Mouse (Mus musculus) urinary bladder, postnatal 4 days (tissue): ENCODE results near the gene Tssc4.

Experiments used
- DNase-seq, 2 experiments: peaks; one replicate each; pipeline ENCODE4 v3.0.0; 2021 to 2022; ENCODE audit warnings: low spot score in 2 of 2

Tssc4 gene

DNA sequence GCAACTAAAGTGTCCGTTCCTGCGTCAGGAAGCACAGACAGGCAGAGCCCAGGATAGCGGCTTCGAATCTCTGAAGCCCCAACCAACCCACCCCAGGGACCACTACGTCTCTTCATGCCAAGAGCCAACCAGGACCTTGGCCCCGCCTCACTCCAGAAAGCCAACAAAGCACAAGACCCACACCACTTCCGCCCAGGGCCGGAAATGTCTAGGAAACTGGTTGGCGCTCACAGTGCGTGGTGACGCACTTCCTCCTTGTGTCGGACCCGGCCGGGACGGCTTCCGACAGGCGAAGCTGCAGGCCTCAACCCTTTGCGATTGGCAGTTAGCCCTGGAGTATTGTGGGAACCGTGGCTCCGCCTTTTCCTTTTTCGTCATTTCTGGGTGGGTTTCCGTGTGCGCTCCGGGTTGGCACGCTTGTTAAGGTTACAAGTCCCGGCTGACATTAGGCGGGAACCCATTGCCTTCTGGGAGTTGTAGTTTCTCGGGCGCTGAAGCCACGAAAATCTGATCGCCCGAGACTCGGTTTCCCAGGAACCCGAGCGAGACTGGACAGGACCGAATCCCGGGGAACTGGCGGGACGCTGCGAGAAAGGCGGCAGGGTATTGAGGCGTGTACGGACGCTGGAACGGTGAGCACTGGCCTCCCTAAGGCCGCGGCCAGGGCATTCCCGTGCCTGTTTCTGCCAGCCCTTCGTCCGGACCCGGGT, at the start of gene Tssc4:
Gene Tssc4 (plus strand): TSS at position 368 of the 710 bp plus-strand sequence.
- peak; percentile 96 to 98 for DNase-seq

DNA sequence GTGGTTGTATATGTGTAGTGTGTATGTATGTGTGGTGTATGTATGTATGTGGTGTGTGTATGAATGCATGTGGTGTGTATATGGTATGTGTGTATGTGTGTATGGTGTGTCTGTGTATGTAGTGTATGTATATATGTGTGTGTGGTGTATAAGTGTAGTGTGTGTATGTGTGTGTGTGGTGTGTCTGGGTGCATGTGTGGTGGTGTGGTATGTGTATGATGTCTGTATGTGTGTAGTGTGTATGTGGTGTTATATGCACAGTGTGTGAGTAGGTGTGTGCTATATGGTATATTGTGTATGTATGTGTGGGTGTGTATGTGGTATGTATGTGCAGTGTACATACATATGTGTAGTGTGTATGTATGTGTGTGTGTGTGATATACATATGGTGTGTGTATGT, 49.0 kb upstream of the Tssc4 start:
- DNase-seq: no peak

DNA sequence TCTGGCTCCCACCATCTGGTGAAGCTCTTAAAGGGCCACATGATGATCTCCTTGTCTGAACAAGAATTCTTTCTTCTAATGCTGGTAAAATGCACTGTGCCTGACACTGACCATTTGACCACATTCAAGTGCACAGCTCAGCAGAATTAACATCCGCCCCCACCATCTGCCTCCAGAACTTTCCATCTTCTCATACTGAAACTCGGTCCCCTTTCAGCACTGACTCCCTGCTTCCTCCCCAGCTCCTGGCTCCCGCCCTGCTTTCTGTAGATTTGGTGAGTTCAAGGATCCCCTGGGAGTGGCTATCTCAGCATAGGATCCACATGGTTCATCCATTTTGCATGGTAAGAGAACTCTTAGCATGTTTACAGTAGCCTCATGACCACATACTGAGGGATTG, 48.3 kb upstream of the Tssc4 start:
- DNase-seq: no peak

DNA sequence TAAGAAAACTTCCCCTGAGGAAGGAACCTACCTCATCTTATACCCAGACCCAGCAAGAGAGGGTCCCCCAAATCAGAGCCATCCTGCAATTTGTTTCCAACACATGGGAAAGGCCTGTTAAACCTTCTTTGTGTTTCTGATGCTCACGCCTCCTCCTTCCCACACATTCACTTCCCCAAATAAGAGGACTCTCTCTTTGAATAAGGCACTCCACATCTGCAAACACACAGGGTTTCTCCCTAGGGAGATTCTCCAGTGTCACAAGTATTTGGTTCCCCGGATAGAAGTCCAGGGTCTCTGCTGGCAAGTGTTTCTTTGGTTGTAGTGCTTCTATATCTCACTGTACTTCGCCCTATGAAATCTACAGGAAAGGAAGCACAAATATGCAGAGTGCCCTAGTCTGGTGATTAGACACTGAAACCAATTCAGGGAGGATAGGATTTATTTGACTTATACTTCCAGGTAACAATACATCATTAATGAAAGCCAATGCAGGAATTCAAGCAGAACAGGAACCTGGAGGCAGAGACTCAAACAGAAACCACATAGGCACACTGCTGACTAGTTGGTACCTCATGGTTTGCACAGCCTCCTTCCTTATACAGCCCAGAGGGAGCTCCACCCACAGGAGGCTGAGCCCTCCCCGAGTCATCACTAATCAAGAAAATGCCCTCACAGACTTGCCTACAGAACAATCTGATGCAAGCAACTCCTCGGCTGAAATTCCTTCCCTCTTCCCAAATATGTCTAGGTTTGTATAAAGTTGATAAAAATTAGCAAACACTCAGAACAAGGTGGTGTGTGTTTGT, 47.5 kb upstream of the Tssc4 start:
- no peak for DNase-seq

DNA sequence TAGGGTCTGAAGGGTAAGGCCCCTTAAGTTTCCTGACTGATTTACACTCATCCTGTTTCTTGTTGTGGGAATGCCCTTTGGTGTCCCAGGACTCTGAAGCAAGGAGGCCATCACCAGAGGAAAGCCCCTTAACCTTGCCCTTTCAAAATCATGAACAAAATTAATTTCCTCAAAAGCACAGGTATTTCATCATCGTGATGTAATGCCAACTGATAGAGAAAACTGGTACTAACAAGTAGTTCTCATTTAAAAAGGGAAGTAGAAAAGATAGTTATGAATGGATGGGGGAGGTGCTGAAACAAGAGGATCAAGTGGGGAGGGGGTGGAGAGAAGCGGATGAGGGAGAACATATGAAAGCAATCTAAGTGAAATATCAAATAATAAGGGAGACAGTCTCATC, 45.5 kb upstream of the Tssc4 start:
- DNase-seq: no peak

DNA sequence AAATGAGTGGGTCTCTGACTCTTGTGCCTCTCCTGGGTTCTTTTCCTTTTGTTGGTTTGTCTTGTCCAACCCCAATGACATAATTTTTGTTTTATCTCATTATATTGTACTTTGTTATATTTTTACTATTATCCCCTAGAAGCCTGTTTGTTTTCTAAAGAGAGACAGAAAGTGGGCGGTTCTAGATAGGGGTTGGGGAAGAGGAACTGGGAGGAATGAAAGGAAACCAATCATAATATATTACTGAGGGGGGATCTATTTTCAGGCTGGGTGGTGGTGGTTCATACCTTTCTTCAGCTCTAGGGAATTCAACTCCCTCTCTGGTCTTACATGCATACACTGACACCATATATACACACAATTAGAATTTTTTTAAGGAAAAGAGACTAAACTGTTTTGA, 44.8 kb upstream of the Tssc4 start:
- no peak for DNase-seq

DNA sequence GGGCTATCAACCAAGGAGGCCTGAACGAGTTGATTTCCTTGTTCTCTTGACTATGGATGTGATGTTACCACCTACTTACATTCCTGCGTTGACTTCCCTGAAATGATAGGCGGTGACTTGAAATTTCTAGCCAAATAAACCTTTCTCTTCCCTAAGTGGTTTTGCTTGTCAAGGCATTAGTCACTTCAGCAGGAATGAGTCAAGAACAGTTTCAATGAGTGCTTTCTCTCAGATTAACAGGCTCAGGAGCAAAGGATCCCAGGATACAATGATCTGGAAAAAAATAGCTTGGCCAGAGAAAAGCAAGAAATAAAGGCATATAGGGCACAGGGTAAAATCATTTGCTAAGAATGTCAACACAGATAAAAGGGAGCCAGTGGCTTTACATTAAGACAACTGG, 43.6 kb upstream of the Tssc4 start:
- DNase-seq: no peak

DNA sequence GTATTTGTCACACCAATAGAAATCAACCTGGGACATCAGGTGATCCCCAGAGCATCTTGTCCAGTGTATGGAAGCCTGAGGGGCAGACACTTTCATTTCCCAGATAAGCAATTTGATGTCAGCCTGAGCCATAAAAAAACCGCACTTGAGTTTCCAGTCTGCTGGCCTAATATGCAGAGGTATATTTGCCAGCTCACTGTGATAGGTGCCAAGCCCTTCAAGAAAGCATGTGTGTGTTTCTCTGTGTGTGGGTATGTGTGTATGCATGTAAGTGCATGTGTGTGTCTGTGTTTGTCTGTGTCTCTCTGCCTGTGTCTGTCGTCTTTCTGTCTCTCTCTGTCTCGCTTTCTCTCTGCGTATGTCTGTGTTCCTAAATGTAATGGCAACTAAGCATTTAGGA, 41.9 kb upstream of the Tssc4 start:
- no peak for DNase-seq

DNA sequence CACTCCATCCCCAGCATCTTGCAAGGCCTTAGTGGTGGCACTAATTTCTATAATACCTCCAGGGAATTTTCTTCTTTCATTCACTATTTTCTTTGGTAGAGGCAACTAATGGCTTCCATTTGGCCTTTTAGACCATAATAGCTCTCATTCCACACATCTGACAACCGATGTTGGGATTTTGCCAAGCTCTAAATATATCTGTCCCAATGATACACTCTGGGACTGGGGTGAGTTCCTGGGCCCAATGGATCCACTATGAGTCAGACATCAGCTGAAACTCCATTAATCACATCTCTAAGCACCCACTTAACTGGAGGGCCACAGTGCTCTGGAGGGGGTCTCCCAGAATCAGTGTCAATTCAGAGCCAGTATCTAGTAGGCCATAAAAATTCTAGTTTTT, 37.2 kb upstream of the Tssc4 start:
- DNase-seq: no peak

DNA sequence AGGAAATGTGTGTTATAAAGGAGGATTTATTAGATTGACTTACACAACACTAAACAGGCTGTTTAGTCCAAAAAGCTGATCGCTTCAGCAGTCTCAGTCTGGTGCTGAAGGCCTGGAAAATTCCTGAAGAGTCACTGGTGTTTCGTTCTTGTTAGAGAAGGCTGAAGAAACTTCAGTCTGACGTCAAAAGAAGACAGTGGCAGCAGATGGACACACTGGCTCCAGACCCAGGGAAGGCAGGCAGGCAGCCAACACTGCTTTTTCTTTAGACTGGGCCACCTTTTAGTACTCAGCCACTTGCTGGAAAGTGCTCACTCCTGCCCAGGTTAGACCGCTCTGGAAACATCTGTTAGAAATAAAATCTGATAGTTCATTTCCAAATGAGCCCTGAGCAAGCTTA, 35.5 kb upstream of the Tssc4 start:
- DNase-seq: no peak

DNA sequence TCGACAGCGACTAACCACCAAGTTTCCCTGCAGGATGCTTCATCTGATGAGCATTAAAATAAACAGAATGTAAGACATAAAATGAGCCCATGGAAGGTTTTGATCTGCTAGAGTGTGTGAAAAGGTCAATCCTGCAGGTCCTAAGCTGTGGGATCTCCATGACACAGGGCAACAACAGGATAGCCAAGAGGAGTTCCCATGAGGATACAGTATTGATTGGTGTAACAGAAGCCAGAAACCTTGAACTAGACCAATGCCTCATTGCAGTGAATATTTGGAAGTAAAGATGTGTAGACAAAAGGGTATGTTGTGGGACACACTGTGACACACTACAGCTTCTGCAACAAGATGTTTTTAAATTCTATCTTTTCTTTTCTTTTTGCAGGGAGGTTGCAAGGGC, 34.9 kb upstream of the Tssc4 start:
- no peak for DNase-seq

DNA sequence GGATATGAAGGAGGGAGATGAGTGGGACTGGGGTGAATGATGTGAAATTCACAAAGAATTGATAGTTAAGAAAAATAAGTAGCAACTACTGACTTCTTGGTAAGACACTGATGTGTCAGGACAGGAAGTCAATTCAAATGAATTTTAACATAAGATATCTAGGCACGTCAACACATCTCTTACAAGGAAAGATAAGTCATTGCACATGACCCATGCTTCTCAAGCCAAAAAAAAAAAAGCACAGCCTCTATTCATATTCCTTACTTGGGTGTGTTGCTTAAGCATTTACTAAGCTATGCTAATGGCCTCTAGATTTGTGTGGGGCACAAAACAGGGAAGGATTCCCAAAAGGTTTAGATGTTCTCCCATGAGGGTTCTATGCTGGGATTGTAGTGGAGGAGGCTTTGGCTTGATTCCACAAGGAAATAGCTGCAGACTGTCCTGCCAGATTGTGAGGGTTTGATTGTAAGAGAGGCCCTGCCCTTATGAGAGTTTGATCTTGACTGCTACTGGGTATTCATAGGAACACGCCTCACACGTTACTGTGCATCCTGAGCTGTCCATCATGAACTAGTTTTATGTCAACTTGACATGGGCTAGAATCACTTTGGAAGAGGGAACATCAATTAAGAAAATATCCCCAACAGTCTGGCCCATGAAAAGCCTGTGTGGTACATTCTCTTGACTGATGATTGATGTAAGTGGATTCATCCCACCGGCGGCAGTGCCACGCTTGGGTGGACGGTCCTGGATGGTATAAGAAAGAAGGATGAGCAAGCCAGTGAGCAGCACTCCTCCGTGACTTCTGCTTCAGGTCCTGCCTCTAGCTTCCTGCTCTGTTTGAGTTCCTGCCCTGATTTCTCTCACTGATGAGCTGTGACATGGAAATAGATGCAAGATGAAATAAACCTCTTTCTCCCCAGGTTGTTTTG, 34.3 kb upstream of the Tssc4 start:
- DNase-seq: no peak

DNA sequence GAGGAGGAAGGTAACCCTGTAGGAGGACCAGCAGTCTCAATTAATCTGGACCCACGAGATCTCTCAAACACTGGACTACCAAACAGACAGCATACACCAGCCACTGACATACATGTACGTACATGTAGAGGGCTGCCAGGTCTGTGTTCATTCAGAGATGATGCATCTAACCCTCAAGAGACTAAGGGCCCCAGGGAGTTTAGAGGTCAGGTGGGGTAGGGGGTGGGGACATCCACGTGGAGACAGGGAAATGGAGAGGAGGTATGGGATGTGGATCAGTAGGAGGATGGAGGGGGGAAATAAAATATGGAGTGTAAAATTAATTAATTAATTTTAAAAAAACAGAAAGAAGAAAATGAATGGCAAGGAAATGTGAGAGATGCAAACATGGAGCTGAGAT, 32.3 kb upstream of the Tssc4 start:
- DNase-seq: no peak

DNA sequence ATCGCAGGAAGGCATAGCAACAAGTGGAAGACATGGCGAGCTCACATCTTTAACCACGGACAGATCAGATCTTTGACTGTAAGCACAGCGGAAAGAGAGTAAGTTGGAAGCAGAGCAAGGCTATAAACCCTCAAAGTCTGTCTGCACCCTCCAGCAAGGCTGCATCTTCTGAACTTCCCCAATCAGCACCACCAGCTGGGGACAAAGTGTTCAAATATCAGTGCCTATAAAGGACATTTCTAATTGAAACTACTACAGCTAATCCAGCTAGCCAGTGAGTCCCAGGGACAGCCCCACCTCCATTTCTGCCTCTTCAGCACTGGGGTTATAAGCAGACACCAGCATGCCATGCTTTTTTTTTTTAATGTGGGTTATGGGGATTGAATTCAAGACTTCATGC, 31.7 kb upstream of the Tssc4 start:
- DNase-seq: no peak

DNA sequence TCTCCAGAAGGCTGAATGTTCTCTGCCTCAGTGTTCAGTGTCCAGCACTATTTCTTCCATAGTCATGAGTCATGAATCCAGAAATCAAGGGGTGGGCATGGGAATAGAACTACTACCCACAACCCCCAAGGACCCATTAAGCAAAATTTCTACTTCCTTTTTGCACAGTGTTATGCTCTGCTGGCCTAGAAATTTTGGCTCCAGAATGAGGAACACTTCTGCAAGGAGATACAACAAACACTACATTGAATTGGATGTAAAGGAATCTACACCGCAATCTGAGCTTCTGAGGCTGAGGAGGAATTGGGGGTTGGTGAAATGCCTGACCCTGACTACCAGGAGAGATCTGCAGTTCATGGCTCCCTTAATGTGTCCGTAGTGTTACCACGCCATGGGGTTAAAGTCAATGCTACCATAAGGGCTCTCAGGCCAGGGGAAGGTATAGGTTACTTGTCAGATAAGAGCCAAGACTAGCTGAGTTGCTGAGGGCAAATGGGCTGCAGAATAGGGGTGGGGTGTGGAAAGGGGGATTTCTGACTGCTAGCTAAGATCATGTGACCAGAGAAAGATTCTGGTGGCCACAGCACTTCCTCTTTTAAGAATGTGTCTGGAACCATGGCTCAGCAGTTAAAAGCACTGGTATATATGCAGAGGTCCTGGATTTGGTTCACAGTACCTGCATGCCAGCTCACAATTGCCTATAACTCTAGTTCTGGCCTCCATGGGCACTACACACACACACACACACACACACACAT, 30.7 kb upstream of the Tssc4 start:
- no peak for DNase-seq

DNA sequence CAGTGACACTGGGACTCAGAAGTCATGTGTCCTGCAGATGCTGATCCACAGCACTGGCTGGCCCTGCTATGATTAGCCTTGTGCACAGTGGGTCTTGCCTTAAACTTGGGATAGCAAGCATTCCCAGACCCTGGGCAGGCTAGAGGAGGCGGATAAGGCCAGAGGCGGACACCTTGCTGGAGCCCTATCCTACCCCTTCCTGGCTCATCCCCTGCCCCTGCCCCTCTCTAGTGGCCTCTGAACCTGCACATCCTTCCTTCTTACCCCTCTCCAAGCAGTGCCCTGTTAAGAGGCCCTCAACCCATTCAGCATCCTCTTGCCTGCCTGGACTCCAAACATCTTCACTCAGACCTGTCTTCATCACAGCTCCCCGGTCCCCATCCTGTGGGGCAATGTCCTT, 28.5 kb upstream of the Tssc4 start:
- DNase-seq: no peak

DNA sequence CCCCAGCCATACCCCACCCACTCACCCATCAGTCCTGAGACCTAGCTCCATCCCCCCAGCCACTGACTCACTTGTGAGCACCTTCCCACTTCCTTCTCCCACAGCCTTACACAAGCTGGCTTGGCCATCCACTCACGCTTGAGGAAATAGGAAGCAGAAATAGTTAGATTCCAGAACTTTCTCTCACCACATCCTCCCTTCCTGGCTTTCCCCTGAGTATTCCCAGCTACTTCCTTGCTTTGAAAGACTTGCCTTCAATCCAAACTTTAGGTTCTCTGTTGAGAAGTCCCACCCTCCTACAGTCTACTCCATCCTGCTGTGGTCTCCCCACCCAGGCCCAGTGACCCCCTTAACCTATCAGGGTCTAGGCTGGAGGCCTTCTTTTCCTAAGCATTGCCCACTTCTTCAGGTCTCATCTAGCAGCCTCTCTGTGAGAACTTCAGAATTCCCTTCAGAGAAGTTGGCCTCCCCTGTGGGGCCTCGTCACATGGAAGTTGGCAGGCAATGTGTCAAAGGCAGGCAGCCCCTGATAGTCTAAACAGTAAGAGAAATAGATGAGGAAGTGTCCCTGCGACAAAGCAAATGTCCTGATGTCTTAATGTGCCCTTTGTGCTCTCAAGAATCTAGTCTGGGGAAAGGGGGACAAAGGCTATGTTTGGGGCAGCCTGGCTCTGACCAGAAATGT, 27.8 kb upstream of the Tssc4 start:
- DNase-seq: no peak

DNA sequence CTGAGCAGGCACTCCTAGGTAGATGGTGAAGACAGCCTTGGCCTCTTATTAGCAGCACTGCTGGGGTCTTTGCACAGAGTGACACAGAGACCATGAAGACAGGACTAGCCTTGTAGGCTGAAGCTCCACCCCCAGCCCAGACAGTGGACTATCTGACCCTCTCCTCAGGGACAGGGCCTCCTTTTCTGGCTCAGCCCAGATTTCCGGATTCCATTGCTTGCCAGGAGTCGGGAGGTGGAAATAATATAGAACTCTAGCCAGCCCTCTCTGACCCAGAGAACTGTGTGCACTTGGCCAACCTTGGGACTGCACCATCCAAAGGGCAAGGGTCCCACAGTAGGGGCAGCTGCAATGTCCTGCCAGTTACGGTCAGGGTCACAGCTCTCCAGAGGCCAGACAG, 27.0 kb upstream of the Tssc4 start:
- DNase-seq: peak in 1 of 2 experiments; percentile 69

DNA sequence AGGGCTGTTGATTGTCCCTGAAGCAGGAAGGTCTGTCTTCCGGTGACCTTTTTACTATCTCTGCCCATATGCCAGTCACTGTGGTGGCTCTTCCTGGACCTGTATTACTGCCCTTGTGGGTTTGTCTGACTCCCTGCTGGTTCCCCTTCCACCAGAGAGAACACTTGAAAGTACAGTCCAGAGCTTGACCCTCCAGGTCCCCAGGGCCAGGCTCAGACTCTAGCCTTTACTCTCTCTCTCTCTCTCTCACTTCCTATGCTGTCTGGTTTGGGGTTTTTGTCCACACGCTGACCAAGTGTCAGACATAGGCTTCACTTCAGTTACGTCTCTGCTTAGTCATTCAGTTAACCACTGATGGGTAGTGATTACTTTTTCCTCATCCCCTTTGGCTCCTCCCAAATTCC, 26.1 kb upstream of the Tssc4 start:
- DNase-seq: no peak

DNA sequence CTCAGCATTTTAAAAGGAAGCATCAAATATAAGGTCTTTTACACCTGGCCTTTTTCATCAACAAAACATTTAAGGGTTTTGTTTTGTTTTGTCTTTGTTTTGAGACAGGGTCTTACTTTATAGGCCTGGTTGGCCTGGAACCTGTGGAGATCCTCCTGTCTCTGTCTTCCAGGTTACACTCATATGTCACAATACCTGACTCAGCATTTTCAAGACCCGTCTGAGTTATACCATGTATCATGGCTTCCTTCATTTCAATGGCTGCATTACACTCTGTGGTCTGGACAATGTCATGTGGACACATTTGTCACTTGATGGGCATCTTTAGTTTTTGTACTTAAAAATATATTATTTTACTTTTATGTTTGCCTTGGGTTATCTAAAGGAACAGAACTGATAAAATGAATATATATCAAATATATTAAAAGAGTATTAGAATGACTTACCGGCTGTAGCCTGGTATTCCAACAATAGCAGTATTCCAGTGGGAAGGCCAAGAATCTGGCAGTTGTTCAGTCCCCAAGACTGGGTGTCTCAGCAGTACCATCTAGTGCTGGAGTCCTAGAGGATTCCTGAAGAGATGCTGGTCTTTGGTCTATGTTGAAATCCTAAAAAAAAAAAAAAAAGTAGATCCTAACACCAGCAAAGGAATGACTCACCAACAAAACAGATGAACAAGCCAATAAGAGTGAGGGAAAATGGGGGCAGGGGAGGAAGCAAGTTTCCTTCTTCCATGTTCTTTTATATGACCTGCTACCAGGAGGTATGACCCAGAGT, 24.8 kb upstream of the Tssc4 start:
- no peak for DNase-seq
